Mouse (Mus musculus) liver, embryonic 12.5 days (tissue): ENCODE data around the gene Pelp1. TPM values are rescaled to one million over a fixed set of nuclear protein-coding genes. Genes with fewer than 3 reads are reported as not detected.
"Not testable (repeated sequence)": the region's sequence is repeated elsewhere in the genome, so short reads cannot be mapped to it uniquely, and the experiment has no call there.

Experiments
- ATAC-seq: fragments of 200-750 bp; cut with Nextera tagmentation; 2 replicates; pipeline ENCODE4 v1.8.0; 2017; ENCODE audit warnings: moderate number of reproducible peaks, mild to moderate bottlenecking, moderate library complexity
- H3K27ac ChIP-seq: fragments of 300-500 bp; sonication (generic); 2 replicates; pipeline ENCODE4 v1.5.1; 2016; ENCODE audit warnings: mild to moderate bottlenecking
- H3K27me3 ChIP-seq: fragments of 300-500 bp; sonication (generic); replicated peaks from 2 replicates; pipeline ENCODE4 v1.6.1; 2016; ENCODE audit warnings: mild to moderate bottlenecking, moderate library complexity
- H3K36me3 ChIP-seq: fragments of 300-500 bp; sonication (generic); 2 replicates; pipeline ENCODE4 v1.6.1; 2016; ENCODE audit warnings: mild to moderate bottlenecking, moderate library complexity
- H3K4me1 ChIP-seq: fragments of 300-500 bp; sonication (generic); 2 replicates; pipeline ENCODE4 v1.6.1; 2016
- H3K4me2 ChIP-seq: fragments of 300-500 bp; sonication (generic); 2 replicates; pipeline ENCODE4 v1.6.1; 2016; ENCODE audit warnings: mild to moderate bottlenecking, moderate library complexity
- H3K4me3 ChIP-seq: fragments of 300-500 bp; sonication (generic); 2 replicates; pipeline ENCODE4 v1.5.1; 2016; ENCODE audit warnings: mild to moderate bottlenecking, moderate library complexity
- H3K9ac ChIP-seq: fragments of 300-500 bp; sonication (generic); 2 replicates; pipeline ENCODE4 v1.6.1; 2016; ENCODE audit warnings: mild to moderate bottlenecking, moderate library complexity
- H3K9me3 ChIP-seq: fragments of 300-500 bp; sonication (generic); replicated peaks from 2 replicates; pipeline ENCODE4 v1.6.1; 2016; ENCODE audit warnings: mild to moderate bottlenecking, moderate library complexity
- WGBS: fragments of 180-500 bp; shearing (Covaris S2); methylation state at CpG from one replicate; pipeline ENCODE4 v1.1.7; 2016; ENCODE audit not compliant: insufficient replicate concordance; 5-methylcytosine and 5-hydroxymethylcytosine counted together
- polyA plus RNA-seq: library from polyadenylated mRNA; unstranded; fragments of >200 nt; fragmentation: Nextera tagmentation; extraction: Ambion mirVana; gene quantifications from 2 replicates; pipeline ENCODE4 v1.2.1, GENCODE M21; 2016

Gene Pelp1
- polyA plus RNA-seq, 1 experiment from 2014 or later = 29.7 TPM

DNA sequence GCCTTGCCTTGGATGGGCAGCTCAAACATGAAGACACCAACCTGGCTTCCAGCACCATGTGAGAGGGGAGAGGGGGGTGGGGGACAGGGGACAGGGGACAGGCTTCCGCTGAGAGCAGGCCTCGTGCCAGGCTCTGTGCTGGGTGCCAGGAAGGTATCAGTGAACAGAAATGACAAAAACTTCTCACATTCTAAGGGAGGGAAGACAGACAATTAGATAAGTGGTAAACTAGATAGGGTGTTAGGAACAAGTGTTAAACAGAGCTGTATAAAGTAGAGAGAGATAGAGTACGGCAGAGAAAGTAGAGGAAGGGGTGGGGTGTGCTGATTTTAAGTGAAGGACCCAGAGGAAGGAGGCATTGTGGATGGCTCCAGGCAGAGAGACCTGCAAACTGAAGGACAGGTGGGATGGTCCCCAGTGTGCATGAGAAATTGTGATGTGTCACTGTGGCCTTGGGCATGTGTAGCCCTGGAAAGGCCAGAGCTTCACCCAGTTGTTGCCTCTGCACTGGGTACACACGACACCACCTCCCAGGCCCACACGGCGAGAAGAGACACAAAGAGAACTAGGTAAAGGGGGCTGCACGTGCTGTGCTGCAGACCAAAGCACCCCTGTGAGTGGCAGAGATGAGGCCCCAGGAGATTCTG, 29.0 kb upstream of the Pelp1 start:
- Histone ChIP-seq H3K9me3 (no peaks in the 10 kb centered on the region), H3K4me2 (no peak overlapping the region), H3K9ac (no peak overlapping the region), H3K36me3 (peaks cover 67% of the 10 kb centered on the region), H3K4me1 (peaks cover 47% of the 10 kb centered on the region), H3K27me3 (no peaks in the 10 kb centered on the region), H3K4me3 (no peak overlapping the region), H3K27ac (no peak overlapping the region)
- 76% methylated on average over 7 of the region's 7 CpGs for WGBS
- ATAC-seq = no peak

DNA sequence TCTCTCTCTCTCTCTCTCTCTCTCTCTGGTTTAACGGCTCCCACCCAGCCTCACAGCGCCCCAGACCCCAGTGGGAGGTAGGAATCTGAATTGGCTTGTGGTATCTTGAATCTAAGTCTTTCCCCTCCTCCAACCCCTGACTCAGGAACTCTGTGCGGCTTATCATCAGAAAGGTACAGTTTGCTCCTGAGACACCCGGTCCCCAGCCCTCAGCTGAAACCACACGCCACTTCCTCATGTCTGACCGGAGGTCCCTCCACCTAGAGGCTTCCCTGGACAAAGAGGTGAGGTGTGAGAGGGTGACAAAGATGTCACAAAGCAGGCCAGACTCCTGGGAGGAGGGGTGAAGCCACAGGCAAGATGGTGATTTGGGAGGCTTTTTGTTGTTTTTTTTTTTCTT, 27.6 kb upstream of the Pelp1 start:
- no peaks in the 10 kb centered on the region for H3K9me3 ChIP-seq
- WGBS = 27% methylated on average over 6 of the region's 6 CpGs
- no peak for ATAC-seq
- peak overlapping the region; percentile 5; the same call in 1 of the 2 replicates for H3K4me2 ChIP-seq
- 0 out of 2 replicates have a peak overlapping the region, but pooled peaks have one; percentile 4 for H3K9ac ChIP-seq
- H3K27me3 ChIP-seq = no peaks in the 10 kb centered on the region
- H3K27ac ChIP-seq = no peak overlapping the region
- peaks cover 60% of the 10 kb centered on the region for H3K4me1 ChIP-seq
- H3K36me3 ChIP-seq = peaks cover 65% of the 10 kb centered on the region
- no peak overlapping the region for H3K4me3 ChIP-seq

DNA sequence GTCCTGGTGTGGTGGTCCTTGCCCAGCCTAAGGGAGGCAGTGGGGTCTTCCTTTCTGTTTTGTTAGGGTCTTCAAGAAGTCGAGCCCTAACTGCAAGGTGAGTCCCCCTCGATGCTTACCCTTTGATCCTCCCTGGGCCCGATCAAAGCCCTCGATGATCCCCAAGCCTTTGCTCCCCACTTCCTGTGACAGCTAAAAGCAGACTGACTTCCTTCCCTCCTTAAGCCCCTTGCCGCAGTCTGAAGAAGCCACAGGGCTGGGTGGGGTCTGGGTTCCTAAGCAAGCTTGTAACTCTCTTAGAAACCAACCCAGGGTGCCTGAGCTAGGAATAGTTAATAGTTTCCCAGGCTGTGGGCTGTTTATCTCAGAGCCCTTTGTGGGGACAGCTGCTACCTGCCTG, 25.6 kb upstream of the Pelp1 start:
- Histone ChIP-seq H3K9me3 (no peaks in the 10 kb centered on the region), H3K4me2 (peak overlapping the region; percentile 96), H3K4me3 (peak overlapping the region; percentile 75; the same call in 1 of the 2 replicates), H3K27me3 (no peaks in the 10 kb centered on the region), H3K9ac (peak overlapping the region; percentile 12; the same call in 1 of the 2 replicates), H3K36me3 (peaks cover 48% of the 10 kb centered on the region), H3K27ac (peak overlapping the region; percentile 45; the same call in 1 of the 2 replicates), H3K4me1 (peaks cover 60% of the 10 kb centered on the region)
- WGBS = 12% methylated on average over 5 of the region's 5 CpGs
- ATAC-seq = no peak

DNA sequence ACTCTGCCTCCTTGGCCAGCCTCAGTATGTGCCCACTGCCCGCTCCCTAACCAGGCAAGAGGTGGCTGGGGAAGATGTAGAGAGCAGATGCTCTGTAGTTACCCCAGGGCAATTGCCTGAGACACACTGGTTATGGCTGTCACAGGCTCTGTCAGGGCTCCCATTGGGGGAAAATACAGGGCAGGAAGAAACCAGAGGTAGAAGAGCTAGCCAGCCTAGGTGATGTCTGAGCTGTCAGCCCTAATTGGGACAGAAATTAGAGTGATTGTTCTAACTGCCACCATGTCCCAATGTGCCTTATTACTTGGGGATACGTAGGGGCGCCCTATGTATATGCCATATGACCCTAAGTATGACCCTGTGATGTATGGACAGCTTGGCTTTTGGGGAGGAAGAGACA, 24.1 kb upstream of the Pelp1 start:
- no peak overlapping the region for H3K9ac ChIP-seq
- no peak for ATAC-seq
- H3K27ac ChIP-seq = peak overlapping the region; percentile 38; the same call in 1 of the 2 replicates
- peaks cover 32% of the 10 kb centered on the region for H3K36me3 ChIP-seq
- no peaks in the 10 kb centered on the region for H3K27me3 ChIP-seq
- WGBS = 89% methylated on average over 3 of the region's 3 CpGs
- H3K9me3 ChIP-seq = no peaks in the 10 kb centered on the region
- peak overlapping the region; percentile 96 for H3K4me2 ChIP-seq
- H3K4me1 ChIP-seq = peaks cover 60% of the 10 kb centered on the region
- peak overlapping the region; percentile 75 for H3K4me3 ChIP-seq

- H3K36me3 ChIP-seq = peaks cover 28% of the 10 kb centered on the region
- no peak for ATAC-seq
- peak overlapping the region; percentile 86 for H3K9ac ChIP-seq
- no peaks in the 10 kb centered on the region for H3K9me3 ChIP-seq
- H3K27ac ChIP-seq = peak overlapping the region; percentile 87
- peak overlapping the region; percentile 96 for H3K4me2 ChIP-seq
- H3K27me3 ChIP-seq = no peaks in the 10 kb centered on the region
- 32% methylated on average over 1 of the region's 1 CpGs for whole genome bisulfite sequencing
- peaks cover 60% of the 10 kb centered on the region for H3K4me1 ChIP-seq
- peak overlapping the region; percentile 75 for H3K4me3 ChIP-seq
These were observed 23.7 kb upstream of the Pelp1 start for GRCm38 (mm10) chr11:70433569-70433943.

- Histone ChIP-seq H3K27me3 (no peaks in the 10 kb centered on the region), H3K4me1 (peaks cover 59% of the 10 kb centered on the region), H3K27ac (peak overlapping the region; percentile 87), H3K36me3 (peaks cover 23% of the 10 kb centered on the region), H3K4me2 (peak overlapping the region; percentile 96), H3K4me3 (peak overlapping the region; percentile 75), H3K9ac (peak overlapping the region; percentile 86), H3K9me3 (no peaks in the 10 kb centered on the region)
- peak; percentile 19 for ATAC-seq
- 3% methylated on average over 15 of the region's 15 CpGs for WGBS
These were observed 23.2 kb upstream of the Pelp1 start for GRCm38 (mm10) chr11:70432895-70433568.

- H3K4me1 ChIP-seq = peaks cover 53% of the 10 kb centered on the region
- H3K4me2 ChIP-seq = peak within 1 kb of the TSS; percentile 96
These were observed 22.4 kb upstream of the Pelp1 start, which contains the start of gene Arrb2 for GRCm38 (mm10) chr11:70432048-70432894. TSS of gene Arrb2 (plus strand) at chr11:70432635.

GRCm38 (mm10) chr11:70431574-70431973, 21.7 kb upstream of the Pelp1 start:
- peaks cover 9% of the 10 kb centered on the region for H3K36me3 ChIP-seq
- H3K4me3 ChIP-seq = peak overlapping the region; percentile 75
- no peak overlapping the region for H3K9ac ChIP-seq
- peaks cover 46% of the 10 kb centered on the region for H3K4me1 ChIP-seq
- ATAC-seq = no peak
- H3K27me3 ChIP-seq = no peaks in the 10 kb centered on the region
- no peaks in the 10 kb centered on the region for H3K9me3 ChIP-seq
- H3K27ac ChIP-seq = peak overlapping the region; percentile 87
- 39% methylated on average over 5 of the region's 5 CpGs for WGBS
- peak overlapping the region; percentile 96 for H3K4me2 ChIP-seq

More at GRCm38 (mm10) chr11:70432048-70432894, 22.4 kb upstream of the Pelp1 start, which contains the start of gene Arrb2:
- ATAC-seq = peak; percentile 94
- Histone ChIP-seq H3K4me3 (peak within 1 kb of the TSS; percentile 75), H3K27ac (peak within 1 kb of the TSS; percentile 87), H3K27me3 (no peaks in the 10 kb centered on the region), H3K36me3 (peaks cover 16% of the 10 kb centered on the region), H3K9ac (peak within 1 kb of the TSS; percentile 86), H3K9me3 (no peaks in the 10 kb centered on the region)
- WGBS = under 1% methylated on average over 75 of the region's 75 CpGs

- not testable (repeated sequence) for H3K9ac ChIP-seq, ATAC-seq, H3K4me2 ChIP-seq, H3K9me3 ChIP-seq, H3K4me1 ChIP-seq, H3K27ac ChIP-seq, H3K27me3 ChIP-seq, H3K4me3 ChIP-seq, H3K36me3 ChIP-seq
- 61% methylated on average over 6 of the region's 6 CpGs for WGBS
These were observed 16.8 kb upstream of the Pelp1 start for GRCm38 (mm10) chr11:70426598-70426997.

DNA sequence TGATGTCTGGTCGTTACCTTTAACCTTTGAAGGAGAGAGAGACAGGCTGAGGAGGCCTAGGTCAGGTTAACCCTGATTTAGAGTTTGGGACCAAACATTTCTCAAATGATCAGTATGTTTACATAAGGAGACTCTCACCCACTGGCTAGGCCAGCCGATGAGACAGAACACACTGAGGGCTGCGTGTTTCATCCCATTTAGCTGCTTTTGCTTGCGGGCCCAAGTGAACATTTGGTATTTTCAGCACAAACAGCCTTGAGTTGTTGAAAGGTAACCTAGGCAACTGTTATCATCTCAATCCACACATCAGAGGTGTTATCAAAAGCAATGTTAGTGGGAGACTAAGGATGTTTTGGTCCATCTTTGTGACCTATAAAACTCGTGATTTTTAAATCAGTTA, 9.7 kb upstream of the Pelp1 start:
- no peaks in the 10 kb centered on the region for H3K9me3 ChIP-seq
- no peak overlapping the region for H3K4me3 ChIP-seq
- no peak overlapping the region for H3K27ac ChIP-seq
- H3K36me3 ChIP-seq = no peaks in the 10 kb centered on the region
- H3K27me3 ChIP-seq = no peaks in the 10 kb centered on the region
- no peak overlapping the region for H3K4me2 ChIP-seq
- ATAC-seq = no peak
- 54% methylated on average over 5 of the region's 5 CpGs for WGBS
- no peak overlapping the region for H3K9ac ChIP-seq
- 0 out of 2 replicates have a peak, but pooled peaks cover 3% of the 10 kb centered on the region for H3K4me1 ChIP-seq

DNA sequence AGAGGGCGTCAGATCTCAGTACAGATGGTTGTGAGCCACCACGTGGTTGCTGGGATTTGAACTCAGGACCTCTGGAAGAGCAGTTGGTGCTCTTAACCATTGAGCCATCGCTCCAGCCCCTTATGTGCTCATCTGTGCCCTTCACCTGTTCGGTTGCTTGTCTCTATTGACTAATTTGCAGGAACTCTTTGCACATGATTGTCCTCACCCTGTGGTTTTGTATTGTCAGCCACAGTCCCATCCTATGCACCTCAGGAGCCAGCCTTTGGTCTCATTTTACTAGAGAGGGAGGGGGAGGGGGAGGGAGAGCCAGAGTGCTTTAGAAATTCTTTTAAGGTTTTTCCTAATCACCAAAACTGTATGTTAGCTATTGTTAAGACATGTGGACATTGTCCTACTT, 8.4 kb upstream of the Pelp1 start:
- ATAC-seq = no peak
- 47% methylated on average over 4 of the region's 4 CpGs for WGBS

More for the DNA sequence above, 8.4 kb upstream of the Pelp1 start:
- H3K4me2 ChIP-seq = no peak overlapping the region
- H3K27me3 ChIP-seq = no peaks in the 10 kb centered on the region
- H3K4me3 ChIP-seq = no peak overlapping the region
- no peaks in the 10 kb centered on the region for H3K9me3 ChIP-seq
- H3K36me3 ChIP-seq = no peaks in the 10 kb centered on the region
- 0 out of 2 replicates have a peak, but pooled peaks cover 3% of the 10 kb centered on the region for H3K4me1 ChIP-seq
- no peak overlapping the region for H3K9ac ChIP-seq
- H3K27ac ChIP-seq = no peak overlapping the region
